Mouse (Mus musculus) hindbrain, embryonic 12.5 days (tissue): ENCODE results near the gene Rnf208. TPM values are rescaled to one million over a fixed set of nuclear protein-coding genes. Genes with fewer than 3 reads are reported as not detected.
A peak's percentile ranks its signal among the peaks of the same experiment; 100 is the strongest.

Experiments
- ATAC-seq: fragments of 200-750 bp; cut with Nextera tagmentation; 2 replicates; pipeline ENCODE4 v1.8.0; 2017; ENCODE audit warnings: moderate TSS enrichment; ENCODE audit not compliant: low FRiP score
- H3K27ac ChIP-seq: fragments of 300-500 bp; sonication (generic); 2 replicates; pipeline ENCODE4 v1.5.1; 2016; ENCODE audit warnings: mild to moderate bottlenecking
- H3K27me3 ChIP-seq: fragments of 300-500 bp; sonication (generic); 2 replicates; pipeline ENCODE4 v1.6.1; 2016; ENCODE audit warnings: mild to moderate bottlenecking
- H3K36me3 ChIP-seq: fragments of 300-500 bp; sonication (generic); 2 replicates; pipeline ENCODE4 v1.6.1; 2016; ENCODE audit warnings: mild to moderate bottlenecking
- H3K4me1 ChIP-seq: fragments of 300-500 bp; sonication (generic); 2 replicates; pipeline ENCODE4 v1.6.1; 2016
- H3K4me2 ChIP-seq: fragments of 300-500 bp; sonication (generic); replicated peaks from 2 replicates; pipeline ENCODE4 v1.6.1; 2016; ENCODE audit warnings: mild to moderate bottlenecking
- H3K4me3 ChIP-seq: fragments of 300-500 bp; sonication (generic); 2 replicates; pipeline ENCODE4 v1.5.1; 2016; ENCODE audit warnings: mild to moderate bottlenecking
- H3K9ac ChIP-seq: fragments of 300-500 bp; sonication (generic); 2 replicates; pipeline ENCODE4 v1.6.1; 2016; ENCODE audit warnings: mild to moderate bottlenecking, moderate library complexity
- H3K9me3 ChIP-seq: fragments of 300-500 bp; sonication (generic); replicated peaks from 2 replicates; pipeline ENCODE4 v1.6.1; 2016; ENCODE audit warnings: mild to moderate bottlenecking
- WGBS: fragments of 180-500 bp; shearing (Covaris S2); methylation state at CpG from one replicate; pipeline ENCODE4 v1.1.7; 2016; 5-methylcytosine and 5-hydroxymethylcytosine counted together
- polyA plus RNA-seq: library from polyadenylated mRNA; unstranded; fragments of >200 nt; fragmentation: Nextera tagmentation; extraction: Ambion mirVana; gene quantifications from 2 replicates; pipeline ENCODE4 v1.2.1, GENCODE M21; 2016

Rnf208 gene
- 37.8 and 40.5 TPM in 2 replicates for polyA plus RNA-seq

GRCm38 (mm10) chr2:25242101-25242506, at the start of gene Rnf208, which contains the start of gene Cysrt1:
Gene Rnf208, plus strand, starts transcription at chr2:25242255.
Gene Cysrt1, minus strand, starts transcription at chr2:25242452.
- Histone ChIP-seq H3K4me3 (peak within 1 kb of the TSS; percentile 55), H3K9ac (peak within 1 kb of the TSS; percentile 73), H3K9me3 (no peaks in the 10 kb centered on the region), H3K27me3 (peaks cover 20% of the 10 kb centered on the region), H3K4me2 (peak within 1 kb of the TSS; percentile 92), H3K36me3 (peaks cover 24% of the 10 kb centered on the region), H3K4me1 (peaks cover 26% of the 10 kb centered on the region), H3K27ac (peak within 1 kb of the TSS; percentile 76)
- WGBS: 0% methylated on average over 7 of the region's 59 CpGs
- ATAC-seq: peak; percentile 42

GRCm38 (mm10) chr2:25193330-25193770, 48.7 kb upstream of the Rnf208 start:
- WGBS: 3% methylated on average over 6 of the region's 6 CpGs
- no peak overlapping the region for H3K4me2 ChIP-seq
- 0 out of 2 replicates have a peak, but pooled peaks cover 1% of the 10 kb centered on the region for H3K36me3 ChIP-seq
- no peak overlapping the region for H3K27ac ChIP-seq
- no peak overlapping the region for H3K4me3 ChIP-seq
- peaks cover 42% of the 10 kb centered on the region for H3K27me3 ChIP-seq
- peak overlapping the region; percentile 13; the same call in 1 of the 2 replicates for H3K9ac ChIP-seq
- no peaks in the 10 kb centered on the region for H3K9me3 ChIP-seq
- peak; percentile 69 for ATAC-seq
- H3K4me1 ChIP-seq: peaks cover 24% of the 10 kb centered on the region

- WGBS: 77% methylated on average over 5 of the region's 5 CpGs
- Histone ChIP-seq H3K9ac (peak overlapping the region; percentile 13; the same call in 1 of the 2 replicates), H3K27ac (no peak overlapping the region), H3K4me1 (peaks cover 24% of the 10 kb centered on the region), H3K36me3 (0 out of 2 replicates have a peak, but pooled peaks cover 5% of the 10 kb centered on the region), H3K4me3 (no peak overlapping the region), H3K9me3 (no peaks in the 10 kb centered on the region), H3K4me2 (no peak overlapping the region), H3K27me3 (peaks cover 42% of the 10 kb centered on the region)
- ATAC-seq: peak; percentile 9; the same call in 1 of the 2 replicates
These were observed 48.0 kb upstream of the Rnf208 start for GRCm38 (mm10) chr2:25194006-25194405.

- Histone ChIP-seq H3K9me3 (no peaks in the 10 kb centered on the region), H3K4me3 (no peak overlapping the region), H3K27ac (no peak overlapping the region), H3K36me3 (peaks cover 11% of the 10 kb centered on the region), H3K9ac (no peak overlapping the region), H3K27me3 (peaks cover 42% of the 10 kb centered on the region), H3K4me2 (0 out of 2 replicates have a peak overlapping the region, but pooled peaks have one; percentile 35), H3K4me1 (peaks cover 24% of the 10 kb centered on the region)
- WGBS: 81% methylated on average over 17 of the region's 17 CpGs
- no peak for ATAC-seq
These were observed 47.4 kb upstream of the Rnf208 start for GRCm38 (mm10) chr2:25194486-25195171.

- ATAC-seq: no peak
- no peak overlapping the region for H3K4me3 ChIP-seq
- no peaks in the 10 kb centered on the region for H3K9me3 ChIP-seq
- peak overlapping the region; percentile 35 for H3K4me2 ChIP-seq
- H3K36me3 ChIP-seq: peaks cover 19% of the 10 kb centered on the region
- 19% methylated on average over 55 of the region's 55 CpGs for WGBS
- no peak overlapping the region for H3K27ac ChIP-seq
- no peak overlapping the region for H3K9ac ChIP-seq
- H3K27me3 ChIP-seq: peaks cover 42% of the 10 kb centered on the region
- H3K4me1 ChIP-seq: peaks cover 24% of the 10 kb centered on the region
These were observed 46.6 kb upstream of the Rnf208 start for GRCm38 (mm10) chr2:25195211-25196156.

- ATAC-seq: no peak
- Histone ChIP-seq H3K9me3 (no peaks in the 10 kb centered on the region), H3K4me1 (peaks cover 24% of the 10 kb centered on the region), H3K4me3 (no peak within 1 kb of the TSS), H3K27ac (no peak within 1 kb of the TSS), H3K36me3 (peaks cover 28% of the 10 kb centered on the region), H3K27me3 (peaks cover 42% of the 10 kb centered on the region), H3K4me2 (peak within 1 kb of the TSS; percentile 35), H3K9ac (no peak within 1 kb of the TSS)
- 10% methylated on average over 8 of the region's 8 CpGs for WGBS
These were observed 45.7 kb upstream of the Rnf208 start, which contains the start of gene Tor4a for GRCm38 (mm10) chr2:25196172-25196954. Gene Tor4a, minus strand, starts transcription at chr2:25196886.

- H3K4me2 ChIP-seq: no peak overlapping the region
- peaks cover 42% of the 10 kb centered on the region for H3K27me3 ChIP-seq
- no peak for ATAC-seq
- H3K27ac ChIP-seq: no peak overlapping the region
- peaks cover 24% of the 10 kb centered on the region for H3K4me1 ChIP-seq
- no peak overlapping the region for H3K9ac ChIP-seq
- WGBS: 37% methylated on average over 2 of the region's 2 CpGs
- no peaks in the 10 kb centered on the region for H3K9me3 ChIP-seq
- H3K36me3 ChIP-seq: peaks cover 35% of the 10 kb centered on the region
- H3K4me3 ChIP-seq: no peak overlapping the region
These were observed 44.9 kb upstream of the Rnf208 start for GRCm38 (mm10) chr2:25197191-25197590.

GRCm38 (mm10) chr2:25197946-25198345, 44.1 kb upstream of the Rnf208 start:
- Histone ChIP-seq H3K4me1 (peaks cover 24% of the 10 kb centered on the region), H3K9me3 (no peaks in the 10 kb centered on the region), H3K27me3 (peaks cover 42% of the 10 kb centered on the region), H3K36me3 (peaks cover 43% of the 10 kb centered on the region), H3K27ac (no peak overlapping the region), H3K4me2 (no peak overlapping the region), H3K9ac (no peak overlapping the region), H3K4me3 (no peak overlapping the region)
- ATAC-seq: no peak

GRCm38 (mm10) chr2:25200631-25201030, 41.4 kb upstream of the Rnf208 start:
- Histone ChIP-seq H3K27ac (no peak overlapping the region), H3K9me3 (no peaks in the 10 kb centered on the region), H3K9ac (no peak overlapping the region), H3K4me2 (no peak overlapping the region), H3K4me1 (peaks cover 10% of the 10 kb centered on the region; the same call in 1 of the 2 replicates), H3K27me3 (peaks cover 21% of the 10 kb centered on the region), H3K4me3 (no peak overlapping the region), H3K36me3 (peaks cover 70% of the 10 kb centered on the region)
- WGBS: 95% methylated on average over 2 of the region's 2 CpGs
- ATAC-seq: no peak

GRCm38 (mm10) chr2:25203631-25204214, 38.3 kb upstream of the Rnf208 start:
- WGBS: 76% methylated on average over 4 of the region's 4 CpGs
- no peak for ATAC-seq
- H3K36me3 ChIP-seq: peaks cover 83% of the 10 kb centered on the region

GRCm38 (mm10) chr2:25207593-25207992, 34.5 kb upstream of the Rnf208 start:
- 90% methylated on average over 1 of the region's 1 CpGs for WGBS

More at GRCm38 (mm10) chr2:25203631-25204214, 38.3 kb upstream of the Rnf208 start:
- H3K4me3 ChIP-seq: no peak overlapping the region
- no peak overlapping the region for H3K4me2 ChIP-seq
- H3K27me3 ChIP-seq: no peaks in the 10 kb centered on the region
- no peaks in the 10 kb centered on the region for H3K9me3 ChIP-seq
- H3K27ac ChIP-seq: no peak overlapping the region
- H3K4me1 ChIP-seq: peaks cover under 1% of the 10 kb centered on the region; the same call in 1 of the 2 replicates
- H3K9ac ChIP-seq: no peak overlapping the region

More at GRCm38 (mm10) chr2:25207593-25207992, 34.5 kb upstream of the Rnf208 start:
- no peak overlapping the region for H3K4me3 ChIP-seq
- no peak overlapping the region for H3K4me2 ChIP-seq
- no peak overlapping the region for H3K27ac ChIP-seq
- no peak overlapping the region for H3K9ac ChIP-seq
- no peak for ATAC-seq
- H3K9me3 ChIP-seq: no peaks in the 10 kb centered on the region
- H3K27me3 ChIP-seq: no peaks in the 10 kb centered on the region
- H3K36me3 ChIP-seq: peaks cover 47% of the 10 kb centered on the region
- H3K4me1 ChIP-seq: peaks cover 24% of the 10 kb centered on the region
